Mouse (Mus musculus) lung, postnatal 0 days (tissue): Measurements from ENCODE around the gene Olfr374.

Experiments used
- CTCF ChIP-seq: IDR thresholded peaks from 2 replicates; pipeline ENCODE4 v1.5.1; 2016; ENCODE audit warnings: antibody characterized with exemption, mild to moderate bottlenecking
- EP300 ChIP-seq: IDR thresholded peaks from 2 replicates; pipeline ENCODE4 v1.6.1; 2016; ENCODE audit warnings: antibody characterized with exemption, mild to moderate bottlenecking, control low read depth

DNA sequence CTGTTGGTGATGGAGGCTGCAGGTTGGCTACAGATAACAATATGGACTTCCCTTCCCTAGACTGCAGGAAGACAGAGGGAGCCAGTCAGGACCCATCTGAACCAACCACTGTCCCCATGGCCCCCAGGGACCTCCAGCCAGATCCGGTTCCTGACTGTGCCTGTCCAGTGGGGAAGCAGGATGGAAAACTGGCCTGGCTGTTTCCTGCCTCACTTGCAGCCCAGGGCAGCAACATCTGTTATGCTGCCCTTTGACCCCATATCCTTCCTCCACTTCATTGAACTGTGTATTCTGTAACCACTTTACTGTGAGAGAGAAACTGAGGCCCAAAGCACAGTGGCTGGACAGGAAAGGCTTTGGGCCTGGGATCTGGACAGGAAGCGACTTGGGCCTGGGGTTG, 24.4 kb downstream of the Olfr374 start:
- TF ChIP-seq CTCF (no peak), EP300 (0 out of 2 replicates have a peak, but pooled peaks have one; percentile 23)
